Mouse (Mus musculus) forebrain, embryonic 14.5 days (tissue): ENCODE measurements at regions not wholly inside any gene's neighbourhood (a gene's known extent, or its start where the extent isn't known, plus 50 kb on each side); places are given as distances from the start of the nearest gene placed in this dataset.

Source experiments
- ATAC-seq: fragments of 200-750 bp; cut with Nextera tagmentation; 2 replicates; pipeline ENCODE4 v1.8.0; 2017; ENCODE audit warnings: mild to moderate bottlenecking, moderate library complexity
- DNase-seq: peaks from one replicate; pipeline ENCODE4 v3.0.0-alpha.2; 2015; ENCODE audit warnings: low spot score
- H3K27ac ChIP-seq: fragments of 300-500 bp; sonication (generic); 2 replicates; pipeline ENCODE4 v1.5.1; 2014; ENCODE audit warnings: low read depth, mild to moderate bottlenecking, control low read depth, low read length, moderate library complexity
- H3K27me3 ChIP-seq: fragments of 300-500 bp; sonication (generic); replicated peaks from 2 replicates; pipeline ENCODE4 v1.6.1; 2014; ENCODE audit warnings: low read length, control low read depth, mixed read lengths; ENCODE audit not compliant: control insufficient read depth, insufficient read depth
- H3K36me3 ChIP-seq: fragments of 300-500 bp; sonication (generic); 2 replicates; pipeline ENCODE4 v1.6.1; 2014; ENCODE audit warnings: low read length, control low read depth; ENCODE audit not compliant: control insufficient read depth, insufficient read depth
- H3K4me1 ChIP-seq: fragments of 300-500 bp; sonication (generic); 2 replicates; pipeline ENCODE4 v1.6.1; 2014; ENCODE audit warnings: antibody characterized with exemption, low read length, control low read depth; ENCODE audit not compliant: control insufficient read depth, insufficient read depth
- H3K4me2 ChIP-seq: fragments of 300-500 bp; sonication (generic); 2 replicates; pipeline ENCODE4 v1.6.1; 2014; ENCODE audit warnings: mild to moderate bottlenecking, control low read depth, low read length
- H3K4me3 ChIP-seq: fragments of 300-500 bp; sonication (generic); 2 replicates; pipeline ENCODE4 v1.5.1; 2014; ENCODE audit warnings: low read depth, low read length, control low read depth
- H3K9ac ChIP-seq: fragments of 300-500 bp; sonication (generic); 2 replicates; pipeline ENCODE4 v1.6.1; 2014; ENCODE audit warnings: mild to moderate bottlenecking, low read length, control low read depth, moderate library complexity
- H3K9me3 ChIP-seq: fragments of 300-500 bp; sonication (generic); replicated peaks from 2 replicates; pipeline ENCODE4 v1.6.1; 2016; ENCODE audit warnings: low read length, control low read depth, mixed read lengths; ENCODE audit not compliant: control insufficient read depth
- WGBS: fragments of 180-500 bp; shearing (Covaris S2); extraction: QIAGEN DNeasy Blood & Tissue Kit; methylation state at CpG from one replicate; pipeline ENCODE4 v1.1.7; 2014; 5-methylcytosine and 5-hydroxymethylcytosine counted together

DNA sequence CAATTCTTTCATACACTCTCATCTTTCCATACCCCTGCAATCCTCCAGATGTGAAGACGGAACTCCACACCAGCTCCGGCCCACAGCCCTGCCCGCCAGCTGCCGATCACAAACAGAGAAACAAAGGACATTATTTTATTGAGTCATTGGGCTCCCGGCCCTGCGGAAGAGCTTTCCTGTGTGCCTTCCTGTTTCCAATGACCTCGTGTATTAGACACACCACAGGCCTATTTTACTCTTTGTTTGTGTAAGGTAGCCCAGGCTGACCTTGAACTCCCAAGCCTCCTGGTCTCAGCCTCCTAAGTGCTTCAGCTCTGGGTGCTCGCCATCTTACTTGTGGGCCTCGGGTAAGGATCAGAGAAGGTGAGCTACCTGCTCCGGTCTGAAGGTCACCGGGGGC is 53.1 kb upstream of the Thy1 start:
- ATAC-seq, result no peak
- H3K4me1 ChIP-seq, result no peaks in the 10 kb centered on the region
- no peak overlapping the region for H3K4me3 ChIP-seq
- no peak overlapping the region for H3K4me2 ChIP-seq
- WGBS, result 80% methylated on average over 11 of the region's 11 CpGs
- H3K27me3 ChIP-seq, result no peaks in the 10 kb centered on the region
- no peaks in the 10 kb centered on the region for H3K9me3 ChIP-seq
- H3K27ac ChIP-seq, result no peak overlapping the region
- no peaks in the 10 kb centered on the region for H3K36me3 ChIP-seq
- DNase-seq, result no peak
- no peak overlapping the region for H3K9ac ChIP-seq

DNA sequence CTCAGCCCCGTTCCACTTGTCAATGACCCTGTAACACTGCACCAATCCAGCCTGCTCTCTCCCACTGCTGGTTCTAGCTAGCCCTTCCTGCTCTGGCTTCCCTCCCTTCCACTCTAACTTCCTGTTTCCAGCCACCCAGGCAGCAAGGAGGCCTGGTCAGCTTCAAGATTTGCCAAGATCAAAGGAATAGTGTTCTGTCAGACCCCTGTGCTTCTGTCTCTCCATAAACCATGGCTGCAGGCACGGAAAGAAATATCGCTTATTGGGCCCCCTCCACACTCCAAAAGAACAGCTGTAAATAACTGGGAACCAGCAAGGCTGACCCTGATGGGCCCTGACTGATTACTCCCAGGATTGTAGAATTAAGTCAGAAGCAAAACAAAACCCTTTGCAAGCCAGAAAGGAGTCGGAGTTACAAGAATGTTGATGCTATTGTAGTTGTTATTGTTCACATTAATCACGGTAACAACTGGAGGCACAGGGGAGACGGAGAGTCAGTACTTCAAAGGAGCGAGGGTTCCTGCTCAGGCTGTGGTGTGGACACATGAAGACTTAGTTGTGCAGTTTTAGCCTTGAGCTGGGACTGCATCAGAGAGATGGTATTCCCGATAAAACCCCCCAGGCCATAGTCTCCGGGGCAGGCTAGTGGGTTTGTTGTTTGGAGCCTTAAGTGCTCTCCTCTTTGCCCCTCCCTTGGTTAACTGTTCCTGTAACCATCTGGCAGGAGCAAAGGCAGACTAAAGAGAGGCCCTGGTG is 49.8 kb upstream of the Thy1 start:
- Histone ChIP-seq H3K9me3 (no peaks in the 10 kb centered on the region), H3K4me3 (no peak overlapping the region), H3K4me2 (no peak overlapping the region), H3K27ac (no peak overlapping the region), H3K9ac (no peak overlapping the region), H3K36me3 (no peaks in the 10 kb centered on the region), H3K4me1 (no peaks in the 10 kb centered on the region), H3K27me3 (no peaks in the 10 kb centered on the region)
- ATAC-seq (no peak), DNase-seq (no peak)
- 29% methylated on average over 9 of the region's 9 CpGs for WGBS
